Mouse (Mus musculus) adrenal gland, postnatal 25 days (tissue): Measurements from ENCODE around the gene Irs3. TPM values are rescaled to one million over a fixed set of nuclear protein-coding genes. Genes with fewer than 3 reads are reported as not detected.
A peak's percentile ranks its signal among the peaks of the same experiment; 100 is the strongest.
"Not testable (repeated sequence)": the region's sequence is repeated elsewhere in the genome, so short reads cannot be mapped to it uniquely, and the experiment has no call there.

Experiments used
- DNase-seq: peaks from one replicate; pipeline ENCODE4 v3.0.0; 2021; ENCODE audit warnings: mixed read lengths
- total RNA-seq: library from RNA; stranded (reverse); gene quantifications from 2 replicates; pipeline ENCODE4 v1.2.3, GENCODE M21; 2021

Irs3 gene
- total RNA-seq, 1 experiment from 2014 or later = 4.9 TPM

- DNase-seq = no peak
These were observed 21.5 kb downstream of the Irs3 start for GRCm38 (mm10) chr5:137623937-137624530.

- DNase-seq = no peak
These were observed 30.2 kb downstream of the Irs3 start for GRCm38 (mm10) chr5:137615347-137615746.

GRCm38 (mm10) chr5:137614921-137615320 lies 30.6 kb downstream of the Irs3 start:
- DNase-seq = not testable (repeated sequence)

GRCm38 (mm10) chr5:137613550-137613949 lies 32.0 kb downstream of the Irs3 start, which contains the start of gene Pcolce:
Pcolce (minus strand) TSS chr5:137613784.
- peak; percentile 68 for DNase-seq

- DNase-seq = no peak
These were observed 32.4 kb downstream of the Irs3 start for GRCm38 (mm10) chr5:137613076-137613475.

- peak; percentile 77 for DNase-seq
These were observed 34.3 kb downstream of the Irs3 start for GRCm38 (mm10) chr5:137611245-137611602.

GRCm38 (mm10) chr5:137610548-137611244 lies 34.8 kb downstream of the Irs3 start:
- peak; percentile 82 for DNase-seq

GRCm38 (mm10) chr5:137610056-137610455 lies 35.5 kb downstream of the Irs3 start:
- DNase-seq = no peak

GRCm38 (mm10) chr5:137609292-137609691 lies 36.2 kb downstream of the Irs3 start:
- DNase-seq = no peak

- DNase-seq = no peak
These were observed 36.8 kb downstream of the Irs3 start for GRCm38 (mm10) chr5:137608654-137609190.

- DNase-seq = no peak
These were observed 37.5 kb downstream of the Irs3 start for GRCm38 (mm10) chr5:137607860-137608653.

- DNase-seq = peak; percentile 23
These were observed 44.2 kb downstream of the Irs3 start for GRCm38 (mm10) chr5:137601365-137601729.

GRCm38 (mm10) chr5:137600619-137601364 lies 44.7 kb downstream of the Irs3 start, which contains the start of gene Mospd3:
Mospd3 (minus strand) TSS chr5:137601058.
- DNase-seq = peak; percentile 96

GRCm38 (mm10) chr5:137600281-137600618 lies 45.3 kb downstream of the Irs3 start:
- DNase-seq = no peak

GRCm38 (mm10) chr5:137599600-137599999 lies 45.9 kb downstream of the Irs3 start:
- no peak for DNase-seq

- no peak for DNase-seq
These were observed 47.3 kb downstream of the Irs3 start for GRCm38 (mm10) chr5:137598100-137598826.

- DNase-seq = no peak
These were observed 47.9 kb downstream of the Irs3 start for GRCm38 (mm10) chr5:137597625-137598024.

- no peak for DNase-seq
These were observed 48.8 kb downstream of the Irs3 start for GRCm38 (mm10) chr5:137596601-137597261.

GRCm38 (mm10) chr5:137595921-137596320 lies 49.6 kb downstream of the Irs3 start:
- DNase-seq = no peak
